Mouse (Mus musculus): Measurements from ENCODE around the gene Smim5. TPM values are rescaled to one million over a fixed set of nuclear protein-coding genes. Genes with fewer than 3 reads are reported as not detected.

Gene Smim5
- polyA plus RNA-seq (2012; rRNA removed) = 21.1 and 25.1 TPM in 2 replicates

GRCm38 (mm10) chr11:115899486-115900266 is at the start of gene Smim5:
Gene Smim5 (plus strand): TSS chr11:115899966.

DNA sequence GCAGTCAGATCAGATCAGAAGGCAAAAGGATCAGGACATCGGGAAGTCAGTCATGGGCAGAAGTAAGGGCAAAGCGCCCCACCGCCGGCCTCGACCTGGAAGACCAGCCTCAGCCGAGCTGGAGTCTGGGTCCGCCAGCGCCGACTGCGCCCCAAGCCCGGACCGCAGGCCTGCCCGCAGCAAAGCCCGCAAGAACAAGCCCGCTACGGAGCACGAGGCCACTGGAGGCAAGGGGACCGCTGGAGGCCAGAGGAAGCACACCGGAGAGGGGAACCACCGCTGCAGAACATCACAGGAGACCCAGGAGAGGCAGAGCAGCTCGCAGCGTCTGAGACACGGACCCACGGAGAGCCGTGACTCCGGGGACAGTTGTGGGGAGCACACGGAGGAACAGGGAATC is 41.4 kb upstream of the Smim5 start, which contains the start of gene Myo15b:
Myo15b (plus strand) TSS at position 53 of the 400 bp plus-strand sequence.

DNA sequence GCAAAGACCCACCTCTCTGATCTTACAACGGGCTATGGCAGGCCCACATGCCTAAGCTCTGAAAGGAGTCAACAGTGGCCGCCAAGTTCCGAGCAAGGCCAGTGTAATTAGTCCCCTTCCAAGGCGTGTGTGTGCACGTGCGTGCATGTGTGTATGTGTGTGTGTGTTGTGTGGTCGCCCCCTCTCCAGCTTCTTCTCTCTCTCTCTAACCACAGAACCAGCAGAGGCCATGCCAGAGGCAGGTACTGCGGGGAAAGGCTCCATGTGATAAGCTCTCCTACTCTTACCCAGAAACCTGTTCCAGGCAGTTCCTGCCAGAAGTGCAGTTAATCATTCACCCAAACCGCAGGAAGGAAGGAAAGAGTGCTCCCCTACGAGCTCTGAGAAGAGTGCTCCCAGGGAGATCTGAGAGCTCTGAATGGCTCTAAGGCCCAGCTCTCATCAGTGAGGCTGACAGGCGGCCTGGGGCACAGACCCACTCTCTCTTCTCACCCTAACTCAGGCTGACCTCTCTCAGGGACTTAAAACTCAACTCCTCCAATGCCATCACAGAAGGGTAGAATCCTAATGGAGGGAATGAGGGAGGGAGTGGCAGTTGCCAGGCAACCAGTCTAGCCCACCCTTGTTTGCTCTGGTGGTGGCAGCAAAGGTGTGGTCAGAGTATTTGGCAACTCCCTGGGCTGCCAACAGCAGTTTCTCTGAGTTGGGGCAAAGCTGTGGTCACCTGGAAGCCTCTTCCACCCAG is 12.0 kb downstream of the Smim5 start, which contains the start of gene Smim6:
Smim6 (plus strand) TSS at position 386 of the 745 bp plus-strand sequence.

DNA sequence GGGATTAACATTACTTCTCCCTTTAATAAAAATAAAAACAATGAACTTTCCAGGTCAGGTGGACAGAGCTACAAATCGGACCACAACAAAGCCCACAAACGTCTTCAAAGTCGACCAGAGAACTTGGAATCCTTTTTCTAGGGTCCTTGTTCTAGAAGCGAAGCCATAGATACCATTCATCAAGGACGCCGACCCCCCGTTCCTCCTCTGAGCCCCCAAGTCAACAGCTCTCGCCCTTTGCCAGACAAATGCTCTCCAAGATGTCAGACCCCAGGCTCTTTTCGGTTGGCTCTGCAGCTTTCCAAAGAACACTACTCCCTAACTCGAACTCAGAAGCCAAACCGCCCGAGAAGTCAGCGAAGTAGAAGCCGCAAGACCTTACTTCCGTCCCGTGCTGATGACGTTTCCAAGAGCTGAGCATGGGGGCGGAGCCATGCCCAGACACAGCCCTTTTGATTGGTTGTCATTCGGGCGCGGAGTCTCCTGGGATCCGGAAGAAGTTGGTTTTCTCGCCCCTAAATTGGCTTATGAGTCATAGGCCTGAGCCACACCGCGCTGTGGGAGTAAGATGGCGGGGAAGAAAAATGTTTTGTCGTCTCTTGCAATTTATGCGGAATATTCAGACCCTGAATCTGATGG is 33.5 kb downstream of the Smim5 start, which contains the start of the genes Sap30bp and Recql5:
Sap30bp (plus strand) TSS at position 175 of the 639 bp plus-strand sequence.
Recql5 (minus strand) TSS at position 370 of the 639 bp plus-strand sequence.

Other genes with a start within 250 kb of the Smim5 start
- gene Grb2, start 191.4 kb upstream of the Smim5 start, polyA plus RNA-seq (2012; rRNA removed) = 21.8 and 24.1 TPM in 2 replicates
- 9.0 and 10.3 TPM in 2 replicates for gene Tmem94, start 134.5 kb upstream of the Smim5 start, polyA plus RNA-seq (2012; rRNA removed)
- gene Caskin2, start 86.3 kb upstream of the Smim5 start, polyA plus RNA-seq (2012; rRNA removed) = 6.1 and 7.1 TPM in 2 replicates
- gene Tsen54, start 85.2 kb upstream of the Smim5 start, polyA plus RNA-seq (2012; rRNA removed) = 11.0 and 12.6 TPM in 2 replicates
- gene Llgl2, start 75.9 kb upstream of the Smim5 start, polyA plus RNA-seq (2012; rRNA removed) = 9.6 and 10.2 TPM in 2 replicates
- 0.27 and 0.48 TPM in 2 replicates for gene Myo15b, start 41.6 kb upstream of the Smim5 start, polyA plus RNA-seq (2012; rRNA removed)
- gene Smim6, start 12.1 kb downstream of the Smim5 start, polyA plus RNA-seq (2012; rRNA removed) = 1.4 and 2.2 TPM in 2 replicates
- 25.8 and 29.5 TPM in 2 replicates for gene Sap30bp, start 33.3 kb downstream of the Smim5 start, polyA plus RNA-seq (2012; rRNA removed)
- gene Recql5, start 33.5 kb downstream of the Smim5 start, polyA plus RNA-seq (2012; rRNA removed) = 6.3 and 7.7 TPM in 2 replicates
- 0.09 and 0.11 TPM in 2 replicates for gene Itgb4, start 74.7 kb downstream of the Smim5 start, polyA plus RNA-seq (2012; rRNA removed)
- 50.4 and 60.3 TPM in 2 replicates for gene Galk1, start 112.8 kb downstream of the Smim5 start, polyA plus RNA-seq (2012; rRNA removed)
- 250 and 282 TPM in 2 replicates for gene H3f3b, start 128.0 kb downstream of the Smim5 start, polyA plus RNA-seq (2012; rRNA removed)
- gene Unk, start 130.4 kb downstream of the Smim5 start, polyA plus RNA-seq (2012; rRNA removed) = 11.1 and 11.6 TPM in 2 replicates
- 17.2 and 18.8 TPM in 2 replicates for gene Unc13d, start 178.0 kb downstream of the Smim5 start, polyA plus RNA-seq (2012; rRNA removed)
- gene Wbp2, start 187.0 kb downstream of the Smim5 start, polyA plus RNA-seq (2012; rRNA removed) = 40.4 and 47.0 TPM in 2 replicates
- 1.9 TPM in 2 replicates for gene Trim47, start 227.2 kb downstream of the Smim5 start, polyA plus RNA-seq (2012; rRNA removed)
- 1.2 and 1.4 TPM in 2 replicates for gene Trim65, start 231.2 kb downstream of the Smim5 start, polyA plus RNA-seq (2012; rRNA removed)
- gene Mrpl38, start 238.9 kb downstream of the Smim5 start, polyA plus RNA-seq (2012; rRNA removed) = 14.7 and 19.3 TPM in 2 replicates